Mouse (Mus musculus): ENCODE data around the gene Gm7347.
"Not testable (repeated sequence)": the region's sequence is repeated elsewhere in the genome, so short reads cannot be mapped to it uniquely, and the experiment has no call there.

GRCm38 (mm10) chr5:26039458-26039857 lies 18.9 kb downstream of the Gm7347 start, which contains the start of gene Speer4a:
- TF ChIP-seq CTCF (IDR thresholded peaks at IDR 0.05; ENCODE audit: extremely low read depth, insufficient read depth, insufficient read length, insufficient replicate concordance); POLR2A (IDR thresholded peaks at IDR 0.05; ENCODE audit: low read depth, low read length): not testable (repeated sequence)

All from spleen, adult 2 months (tissue).